Mouse (Mus musculus) embryonic facial prominence, embryonic 12.5 days (tissue): ENCODE data around the gene Ranbp6. TPM values are rescaled to one million over a fixed set of nuclear protein-coding genes. Genes with fewer than 3 reads are reported as not detected.

Experiments used
- ATAC-seq: fragments of 200-750 bp; cut with Nextera tagmentation; 2 replicates; pipeline ENCODE4 v1.8.0; 2017; ENCODE audit not compliant: insufficient number of reproducible peaks, insufficient read depth, low FRiP score, low TSS enrichment
- H3K27ac ChIP-seq: fragments of 300-500 bp; sonication (generic); 2 replicates; pipeline ENCODE4 v1.5.1; 2016; ENCODE audit warnings: mild to moderate bottlenecking
- H3K27me3 ChIP-seq: fragments of 300-500 bp; sonication (generic); 2 replicates; pipeline ENCODE4 v1.6.1; 2016; ENCODE audit warnings: mild to moderate bottlenecking, moderate library complexity
- H3K36me3 ChIP-seq: fragments of 300-500 bp; sonication (generic); 2 replicates; pipeline ENCODE4 v1.6.1; 2016; ENCODE audit warnings: mild to moderate bottlenecking
- H3K4me1 ChIP-seq: fragments of 300-500 bp; sonication (generic); 2 replicates; pipeline ENCODE4 v1.6.1; 2016
- H3K4me2 ChIP-seq: fragments of 300-500 bp; sonication (generic); replicated peaks from 2 replicates; pipeline ENCODE4 v1.6.1; 2016; ENCODE audit warnings: mild to moderate bottlenecking, moderate library complexity
- H3K4me3 ChIP-seq: fragments of 300-500 bp; sonication (generic); 2 replicates; pipeline ENCODE4 v1.5.1; 2016; ENCODE audit warnings: mild to moderate bottlenecking
- H3K9ac ChIP-seq: fragments of 300-500 bp; sonication (generic); 2 replicates; pipeline ENCODE4 v1.6.1; 2016; ENCODE audit warnings: mild to moderate bottlenecking, moderate library complexity
- H3K9me3 ChIP-seq: fragments of 300-500 bp; sonication (generic); 2 replicates; pipeline ENCODE4 v1.6.1; 2016; ENCODE audit warnings: mild to moderate bottlenecking, moderate library complexity
- WGBS: fragments of 180-500 bp; shearing (Covaris S2); methylation state at CpG from one replicate; pipeline ENCODE4 v1.1.7; 2016; 5-methylcytosine and 5-hydroxymethylcytosine counted together
- polyA plus RNA-seq: library from polyadenylated mRNA; unstranded; fragments of >200 nt; fragmentation: Nextera tagmentation; extraction: Ambion mirVana; gene quantifications from 2 replicates; pipeline ENCODE4 v1.2.1, GENCODE M21; 2016

Ranbp6 gene
- 26.7 and 27.0 TPM in 2 replicates for polyA plus RNA-seq

- peak; percentile 85 for ATAC-seq
- peak within 1 kb of the TSS; percentile 84 for H3K4me3 ChIP-seq
- peak within 1 kb of the TSS; percentile 63 for H3K4me2 ChIP-seq
- H3K4me1 ChIP-seq: peaks cover 13% of the 10 kb centered on the region
- H3K36me3 ChIP-seq: peaks cover 23% of the 10 kb centered on the region
- peak within 1 kb of the TSS; percentile 30; the same call in 1 of the 2 replicates for H3K27ac ChIP-seq
- peak within 1 kb of the TSS; percentile 72 for H3K9ac ChIP-seq
- under 1% methylated on average over 47 of the region's 47 CpGs for WGBS
- no peaks in the 10 kb centered on the region for H3K9me3 ChIP-seq
- no peaks in the 10 kb centered on the region for H3K27me3 ChIP-seq
Measured at GRCm38 (mm10) chr19:29812581-29813460, at the start of gene Ranbp6. Gene Ranbp6, minus strand, starts transcription at chr19:29812974.

DNA sequence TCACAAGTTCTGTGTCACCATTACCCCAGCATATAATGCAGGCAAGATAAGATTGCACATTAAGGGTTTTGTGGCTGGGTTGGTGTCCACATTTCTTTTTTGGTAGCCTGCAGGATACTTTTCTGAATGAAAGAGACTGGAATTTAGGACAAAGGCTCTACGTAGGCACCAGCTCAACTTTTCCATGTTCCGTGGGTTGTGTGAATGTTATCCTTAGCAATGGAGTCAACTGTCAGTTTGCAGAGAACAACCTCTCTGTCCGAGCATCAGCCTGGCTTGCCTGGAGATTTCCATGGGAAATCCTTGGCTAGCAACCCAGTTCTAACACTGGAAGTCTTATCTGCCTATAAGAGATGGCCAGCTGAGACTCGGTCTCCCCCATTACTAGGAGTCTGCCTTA lies 48.0 kb upstream of the Ranbp6 start:
- H3K4me2 ChIP-seq: no peak overlapping the region
- H3K36me3 ChIP-seq: no peaks in the 10 kb centered on the region
- H3K4me1 ChIP-seq: no peaks in the 10 kb centered on the region
- WGBS: 88% methylated on average over 4 of the region's 4 CpGs
- no peaks in the 10 kb centered on the region for H3K9me3 ChIP-seq
- no peak for ATAC-seq
- H3K9ac ChIP-seq: no peak overlapping the region
- no peak overlapping the region for H3K4me3 ChIP-seq
- no peak overlapping the region for H3K27ac ChIP-seq
- H3K27me3 ChIP-seq: no peaks in the 10 kb centered on the region

GRCm38 (mm10) chr19:29857267-29857666 lies 44.5 kb upstream of the Ranbp6 start:
- no peak for ATAC-seq
- H3K27ac ChIP-seq: no peak overlapping the region
- no peaks in the 10 kb centered on the region for H3K4me1 ChIP-seq
- H3K4me2 ChIP-seq: no peak overlapping the region
- H3K36me3 ChIP-seq: no peaks in the 10 kb centered on the region
- H3K9me3 ChIP-seq: no peaks in the 10 kb centered on the region
- no peak overlapping the region for H3K4me3 ChIP-seq
- WGBS: 82% methylated on average over 5 of the region's 5 CpGs
- H3K27me3 ChIP-seq: no peaks in the 10 kb centered on the region
- no peak overlapping the region for H3K9ac ChIP-seq

DNA sequence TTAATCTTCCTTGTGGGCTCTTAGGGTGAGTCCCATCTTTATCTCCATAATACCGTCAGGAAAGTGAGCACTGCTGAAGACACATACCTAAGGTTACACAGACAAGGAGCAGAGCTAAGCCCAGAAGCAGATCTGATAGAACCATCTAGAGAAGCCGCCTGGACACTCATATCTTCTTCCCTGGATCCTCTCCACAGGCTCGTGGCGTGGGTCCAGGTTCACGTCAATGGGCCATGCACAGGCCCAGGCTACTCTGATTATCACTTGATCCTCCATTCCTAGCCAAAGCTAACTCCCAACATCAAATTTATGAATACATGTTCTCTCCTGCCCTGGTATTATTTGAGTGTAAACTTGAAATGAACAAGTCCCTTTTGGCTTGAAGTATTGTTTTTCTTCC lies 40.9 kb upstream of the Ranbp6 start:
- 92% methylated on average over 5 of the region's 5 CpGs for WGBS
- Histone ChIP-seq H3K4me1 (peaks cover 9% of the 10 kb centered on the region; the same call in 1 of the 2 replicates), H3K36me3 (no peaks in the 10 kb centered on the region), H3K27me3 (no peaks in the 10 kb centered on the region), H3K9ac (no peak overlapping the region), H3K9me3 (no peaks in the 10 kb centered on the region), H3K4me3 (no peak overlapping the region), H3K27ac (no peak overlapping the region), H3K4me2 (no peak overlapping the region)
- ATAC-seq: no peak

- Histone ChIP-seq H3K9me3 (no peaks in the 10 kb centered on the region), H3K4me3 (no peak overlapping the region), H3K4me1 (peaks cover 9% of the 10 kb centered on the region; the same call in 1 of the 2 replicates), H3K27me3 (no peaks in the 10 kb centered on the region), H3K9ac (no peak overlapping the region), H3K36me3 (no peaks in the 10 kb centered on the region), H3K4me2 (no peak overlapping the region), H3K27ac (no peak overlapping the region)
- 47% methylated on average over 12 of the region's 12 CpGs for WGBS
- ATAC-seq: no peak
Measured at GRCm38 (mm10) chr19:29851036-29851690, 38.4 kb upstream of the Ranbp6 start.

- Histone ChIP-seq H3K4me2 (no peak overlapping the region), H3K9ac (no peak overlapping the region), H3K4me3 (no peak overlapping the region), H3K4me1 (peaks cover 9% of the 10 kb centered on the region; the same call in 1 of the 2 replicates), H3K27ac (no peak overlapping the region), H3K27me3 (no peaks in the 10 kb centered on the region), H3K36me3 (no peaks in the 10 kb centered on the region), H3K9me3 (no peaks in the 10 kb centered on the region)
- 87% methylated on average over 11 of the region's 11 CpGs for WGBS
- ATAC-seq: no peak
Measured at GRCm38 (mm10) chr19:29849924-29850551, 37.3 kb upstream of the Ranbp6 start.

- H3K4me1 ChIP-seq: peaks cover 9% of the 10 kb centered on the region; the same call in 1 of the 2 replicates
- H3K9ac ChIP-seq: no peak overlapping the region
- no peak overlapping the region for H3K4me3 ChIP-seq
- ATAC-seq: no peak
- WGBS: 51% methylated on average over 12 of the region's 12 CpGs
- no peaks in the 10 kb centered on the region for H3K27me3 ChIP-seq
- H3K9me3 ChIP-seq: no peaks in the 10 kb centered on the region
- H3K4me2 ChIP-seq: no peak overlapping the region
- H3K27ac ChIP-seq: peak overlapping the region; percentile 59
- no peaks in the 10 kb centered on the region for H3K36me3 ChIP-seq
Measured at GRCm38 (mm10) chr19:29844036-29844661, 31.4 kb upstream of the Ranbp6 start.

DNA sequence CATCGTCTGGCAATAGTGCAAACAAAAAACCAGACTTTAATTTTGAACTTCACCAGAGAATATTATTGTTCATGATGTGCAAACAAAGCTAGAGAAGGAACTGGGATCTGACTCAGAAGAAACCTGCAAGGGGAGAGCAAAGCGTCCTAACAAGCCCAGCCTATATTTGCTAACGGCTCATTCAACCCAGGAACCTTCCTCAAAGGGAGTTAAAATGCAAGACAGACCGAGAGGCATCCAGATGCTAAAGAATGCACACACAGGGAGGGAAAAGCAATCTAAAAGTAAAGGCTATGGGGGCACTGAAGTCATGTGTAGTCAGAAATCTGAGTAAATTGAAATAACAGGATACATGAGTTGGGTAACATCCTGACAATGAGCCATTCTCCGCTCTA lies 30.9 kb upstream of the Ranbp6 start:
- Histone ChIP-seq H3K9me3 (no peaks in the 10 kb centered on the region), H3K36me3 (no peaks in the 10 kb centered on the region), H3K4me1 (peaks cover 9% of the 10 kb centered on the region; the same call in 1 of the 2 replicates), H3K27me3 (no peaks in the 10 kb centered on the region), H3K27ac (peak overlapping the region; percentile 59), H3K9ac (no peak overlapping the region), H3K4me2 (no peak overlapping the region), H3K4me3 (no peak overlapping the region)
- no peak for ATAC-seq
- 35% methylated on average over 5 of the region's 5 CpGs for WGBS

- no peak overlapping the region for H3K9ac ChIP-seq
- no peak for ATAC-seq
- peaks cover 9% of the 10 kb centered on the region; the same call in 1 of the 2 replicates for H3K4me1 ChIP-seq
- H3K4me3 ChIP-seq: no peak overlapping the region
- H3K27me3 ChIP-seq: no peaks in the 10 kb centered on the region
- H3K4me2 ChIP-seq: no peak overlapping the region
- H3K9me3 ChIP-seq: no peaks in the 10 kb centered on the region
- 74% methylated on average over 8 of the region's 8 CpGs for WGBS
- no peaks in the 10 kb centered on the region for H3K36me3 ChIP-seq
- H3K27ac ChIP-seq: no peak overlapping the region
Measured at GRCm38 (mm10) chr19:29842973-29843372, 30.2 kb upstream of the Ranbp6 start.

- no peak for ATAC-seq
- peaks cover 9% of the 10 kb centered on the region; the same call in 1 of the 2 replicates for H3K4me1 ChIP-seq
- WGBS: 82% methylated on average over 4 of the region's 4 CpGs
Measured at GRCm38 (mm10) chr19:29840642-29841041, 27.9 kb upstream of the Ranbp6 start.

DNA sequence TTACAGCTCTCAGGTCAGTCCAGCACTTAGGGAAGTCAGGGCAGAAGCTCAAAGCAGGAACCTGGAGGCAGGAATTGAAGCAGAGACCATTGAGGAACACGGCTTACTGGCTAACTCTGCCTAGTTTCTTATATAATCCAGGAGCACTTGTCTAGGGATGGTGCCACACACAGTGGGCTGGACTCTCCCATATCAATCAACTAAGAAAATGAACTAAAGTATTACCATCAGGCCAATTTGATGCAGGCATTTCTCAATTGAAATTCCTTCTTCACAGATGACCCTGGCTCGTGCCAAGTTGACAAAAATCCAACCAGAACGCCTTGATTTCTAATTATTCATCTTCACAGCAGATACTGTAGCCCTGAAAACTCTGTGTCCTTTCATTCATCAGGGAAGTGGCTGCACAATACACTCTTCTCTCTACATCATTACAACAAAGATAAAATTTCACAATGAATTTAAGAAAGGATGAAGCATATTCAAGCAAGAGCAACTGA lies 25.9 kb upstream of the Ranbp6 start:
- no peak overlapping the region for H3K4me2 ChIP-seq
- 0 out of 2 replicates have a peak, but pooled peaks cover 3% of the 10 kb centered on the region for H3K4me1 ChIP-seq
- H3K36me3 ChIP-seq: no peaks in the 10 kb centered on the region
- H3K9me3 ChIP-seq: no peaks in the 10 kb centered on the region
- no peaks in the 10 kb centered on the region for H3K27me3 ChIP-seq
- no peak overlapping the region for H3K27ac ChIP-seq
- no peak for ATAC-seq
- no peak overlapping the region for H3K4me3 ChIP-seq
- H3K9ac ChIP-seq: no peak overlapping the region
- WGBS: 80% methylated on average over 3 of the region's 3 CpGs

More at GRCm38 (mm10) chr19:29840642-29841041, 27.9 kb upstream of the Ranbp6 start:
- Histone ChIP-seq H3K4me3 (no peak overlapping the region), H3K27ac (no peak overlapping the region), H3K9me3 (no peaks in the 10 kb centered on the region), H3K27me3 (no peaks in the 10 kb centered on the region), H3K4me2 (no peak overlapping the region), H3K9ac (no peak overlapping the region), H3K36me3 (no peaks in the 10 kb centered on the region)
